Mouse (Mus musculus): ENCODE measurements around the gene Gabbr2.
A peak's percentile ranks its signal among the peaks of the same experiment; 100 is the strongest.

GRCm38 (mm10) chr4:46827471-46827870, 164.2 kb downstream of the Gabbr2 start:
- TF ChIP-seq MYOD1 (IDR thresholded peaks at IDR 0.05; ENCODE audit: control insufficient read depth, insufficient read length, low read depth) (peak; percentile 67), CTCF (IDR thresholded peaks at IDR 0.05; ENCODE audit: control insufficient read depth, insufficient read depth, insufficient read length) (no peak), MAX (IDR thresholded peaks at IDR 0.05) (peak; percentile 60), MYOG (IDR thresholded peaks at IDR 0.05; ENCODE audit: control insufficient read depth, extremely low read depth, insufficient read length) (no peak), USF1 (IDR thresholded peaks at IDR 0.05; ENCODE audit: low read depth) (no peak), CEBPB (IDR thresholded peaks at IDR 0.05; ENCODE audit: low read depth) (no peak), FOSL1 (IDR thresholded peaks at IDR 0.05; ENCODE audit: insufficient read depth, low read length, poor library complexity, severe bottlenecking) (no peak)

All from C2C12 (cell line).